Mouse (Mus musculus): ENCODE results near the gene Pdcd5.
A peak's percentile ranks its signal among the peaks of the same experiment; 100 is the strongest.

Gene Pdcd5

GRCm38 (mm10) chr7:35646317-35647081 lies 822 bp downstream of the Pdcd5 start:
- DNase-seq (ENCODE audit: low spot score): no peak

GRCm38 (mm10) chr7:35640072-35640471 lies 7.2 kb downstream of the Pdcd5 start:
- no peak for DNase-seq (ENCODE audit: low spot score)

GRCm38 (mm10) chr7:35636874-35637273 lies 10.4 kb downstream of the Pdcd5 start:
- DNase-seq (ENCODE audit: low spot score): no peak

DNA sequence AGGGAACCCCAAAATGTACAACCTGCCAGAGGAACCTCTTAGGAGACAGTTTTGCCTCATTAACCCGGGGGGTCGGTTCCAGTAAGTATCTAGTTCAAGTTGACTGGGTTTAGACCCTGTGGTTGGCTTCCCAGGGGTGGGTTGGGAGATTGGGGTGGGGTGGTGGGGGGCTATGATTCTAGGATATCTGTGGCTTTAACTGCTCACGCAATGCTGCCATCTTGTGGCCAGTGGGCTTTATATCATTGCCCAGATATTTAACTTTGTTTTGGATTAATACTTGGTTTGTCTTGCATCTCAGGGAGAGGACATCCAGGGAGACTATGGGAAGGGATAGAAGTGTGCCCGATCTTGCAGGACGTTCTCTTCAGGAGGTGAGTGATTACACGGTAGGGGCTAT lies 11.1 kb downstream of the Pdcd5 start:
- no peak for DNase-seq (ENCODE audit: low spot score)

GRCm38 (mm10) chr7:35628496-35628895 lies 18.8 kb downstream of the Pdcd5 start:
- peak; percentile 50 for DNase-seq (ENCODE audit: low spot score)

GRCm38 (mm10) chr7:35627371-35627770 lies 19.9 kb downstream of the Pdcd5 start:
- DNase-seq (ENCODE audit: low spot score): no peak

GRCm38 (mm10) chr7:35626038-35626437 lies 21.3 kb downstream of the Pdcd5 start:
- DNase-seq (ENCODE audit: low spot score): no peak

GRCm38 (mm10) chr7:35622626-35623025 lies 24.7 kb downstream of the Pdcd5 start:
- no peak for DNase-seq (ENCODE audit: low spot score)

DNA sequence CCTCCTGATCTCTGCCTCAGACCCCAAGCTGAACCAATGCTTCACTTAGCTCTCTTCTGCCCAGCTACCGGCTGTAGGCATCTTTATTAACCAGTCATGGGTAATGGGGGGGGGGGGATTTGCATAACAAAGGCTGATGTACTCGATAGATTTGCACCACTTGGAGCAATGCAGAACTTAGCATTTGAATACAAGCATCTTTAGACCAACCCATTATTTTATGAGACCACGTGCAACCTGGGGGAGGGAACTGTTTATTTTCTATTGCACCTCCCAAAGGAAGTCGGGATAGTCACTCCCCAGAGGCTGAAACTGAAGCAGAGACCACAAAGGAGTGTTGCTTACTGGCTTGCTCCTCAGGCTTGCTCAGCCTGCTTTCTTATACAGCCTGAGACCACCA lies 29.8 kb downstream of the Pdcd5 start:
- DNase-seq (ENCODE audit: low spot score): no peak

- no peak for DNase-seq (ENCODE audit: low spot score)
Measured at GRCm38 (mm10) chr7:35609245-35609644, 38.1 kb downstream of the Pdcd5 start.

GRCm38 (mm10) chr7:35606816-35607215 lies 40.5 kb downstream of the Pdcd5 start:
- DNase-seq (ENCODE audit: low spot score): no peak

- DNase-seq (ENCODE audit: low spot score): no peak
Measured at GRCm38 (mm10) chr7:35602766-35603165, 44.6 kb downstream of the Pdcd5 start.

DNA sequence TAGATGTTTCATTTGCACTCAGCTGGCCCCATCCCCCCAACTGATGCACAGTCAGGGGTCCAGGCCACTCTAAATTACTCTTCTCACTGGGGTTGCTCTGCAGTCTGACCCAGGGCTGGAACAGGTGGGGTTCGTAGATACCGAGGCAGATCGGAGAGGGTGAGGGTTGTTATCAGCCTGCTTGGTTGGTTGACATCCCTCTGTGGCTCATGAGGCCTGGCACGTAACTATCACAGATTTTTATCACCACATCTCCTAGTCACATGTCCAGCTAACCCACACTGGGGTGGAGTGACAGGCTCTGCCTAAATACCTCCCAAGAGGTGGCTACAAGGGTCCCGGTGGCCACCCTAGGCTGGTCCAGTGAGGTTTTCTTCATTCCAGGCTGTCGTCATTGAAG lies 46.2 kb downstream of the Pdcd5 start:
- no peak for DNase-seq (ENCODE audit: low spot score)

DNA sequence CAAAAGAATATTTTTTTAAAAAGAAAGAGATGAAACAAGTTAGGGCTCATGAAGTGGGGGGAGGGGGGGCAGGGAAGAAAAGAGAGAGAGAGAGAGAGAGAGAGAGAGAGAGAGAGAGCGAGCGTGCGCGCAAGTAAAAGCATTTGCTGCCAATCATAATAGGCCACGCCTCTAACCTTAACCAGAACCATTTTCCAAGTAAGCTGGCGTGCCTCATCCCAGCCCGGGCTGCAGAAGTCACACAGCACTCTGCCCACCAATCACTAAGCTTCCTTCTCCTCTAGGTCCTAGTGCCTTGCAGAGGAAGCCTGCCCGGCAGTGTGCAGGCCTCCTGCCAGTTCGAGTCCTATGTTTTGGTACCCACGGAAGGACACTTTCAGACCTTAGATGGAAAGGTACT lies 47.3 kb downstream of the Pdcd5 start:
- DNase-seq (ENCODE audit: low spot score): no peak

GRCm38 (mm10) chr7:35599492-35599891 lies 47.8 kb downstream of the Pdcd5 start:
- no peak for DNase-seq (ENCODE audit: low spot score)

GRCm38 (mm10) chr7:35594311-35594710 lies 53.0 kb downstream of the Pdcd5 start:
- no peak for DNase-seq (ENCODE audit: low spot score)
